Mouse (Mus musculus) forebrain, embryonic 16.5 days (tissue): ENCODE measurements at regions not wholly inside any gene's neighbourhood (a gene's known extent, or its start where the extent isn't known, plus 50 kb on each side); places are given as distances from the start of the nearest gene placed in this dataset. TPM values are rescaled to one million over a fixed set of nuclear protein-coding genes. Genes with fewer than 3 reads are reported as not detected.

Experiments used
- ATAC-seq: fragments of 200-750 bp; cut with Nextera tagmentation; 2 replicates; pipeline ENCODE4 v1.8.0; 2017; ENCODE audit warnings: mild to moderate bottlenecking, moderate library complexity
- H3K27ac ChIP-seq: fragments of 300-500 bp; sonication (generic); 2 replicates; pipeline ENCODE4 v1.5.1; 2014; ENCODE audit warnings: low read length, control low read depth
- H3K27me3 ChIP-seq: fragments of 300-500 bp; sonication (generic); replicated peaks from 2 replicates; pipeline ENCODE4 v1.6.1; 2014; ENCODE audit warnings: low read length; ENCODE audit not compliant: control insufficient read depth, insufficient read depth
- H3K36me3 ChIP-seq: fragments of 300-500 bp; sonication (generic); 2 replicates; pipeline ENCODE4 v1.6.1; 2014; ENCODE audit not compliant: control insufficient read depth, insufficient read depth
- H3K4me1 ChIP-seq: fragments of 300-500 bp; sonication (generic); replicated peaks from 2 replicates; pipeline ENCODE4 v1.6.1; 2014; ENCODE audit warnings: low read length; ENCODE audit not compliant: control insufficient read depth, insufficient read depth
- H3K4me2 ChIP-seq: fragments of 300-500 bp; sonication (generic); 2 replicates; pipeline ENCODE4 v1.6.1; 2014; ENCODE audit warnings: mild to moderate bottlenecking, low read length, control low read depth
- H3K4me3 ChIP-seq: fragments of 300-500 bp; sonication (generic); replicated peaks from 2 replicates; pipeline ENCODE4 v1.5.1; 2014; ENCODE audit warnings: mild to moderate bottlenecking, low read length, control low read depth
- H3K9ac ChIP-seq: fragments of 300-500 bp; sonication (generic); replicated peaks from 2 replicates; pipeline ENCODE4 v1.6.1; 2014; ENCODE audit warnings: low read depth, low read length, control low read depth
- H3K9me3 ChIP-seq: fragments of 300-500 bp; sonication (generic); 2 replicates; pipeline ENCODE4 v1.6.1; 2016; ENCODE audit warnings: low read length; ENCODE audit not compliant: control insufficient read depth
- whole genome bisulfite sequencing: fragments of 180-500 bp; shearing (Covaris S2); extraction: QIAGEN DNeasy Blood & Tissue Kit; methylation state at CpG from one replicate; pipeline ENCODE4 v1.1.7; 2014; 5-methylcytosine and 5-hydroxymethylcytosine counted together
- microRNA-seq: library from miRNA; unstranded; fragments of <30 nt; microRNA quantifications from one replicate; pipeline ENCODE4, GENCODE M21; 2017

- no peaks in the 10 kb centered on the region for H3K36me3 ChIP-seq
- no peaks in the 10 kb centered on the region for H3K4me1 ChIP-seq
- WGBS = 87% methylated on average over 4 of the region's 4 CpGs
- no peaks in the 10 kb centered on the region for H3K27me3 ChIP-seq
- no peak overlapping the region for H3K27ac ChIP-seq
- H3K9me3 ChIP-seq = no peaks in the 10 kb centered on the region
- ATAC-seq = no peak
- H3K4me2 ChIP-seq = no peak overlapping the region
- H3K4me3 ChIP-seq = no peak overlapping the region
- no peak overlapping the region for H3K9ac ChIP-seq
Measured at GRCm38 (mm10) chr10:109115013-109115627, 104.3 kb upstream of the Syt1 start.

GRCm38 (mm10) chr10:109105781-109106180, 95.0 kb upstream of the Syt1 start:
- Histone ChIP-seq H3K27me3 (no peaks in the 10 kb centered on the region), H3K9me3 (no peaks in the 10 kb centered on the region), H3K4me1 (no peaks in the 10 kb centered on the region), H3K27ac (no peak overlapping the region), H3K36me3 (no peaks in the 10 kb centered on the region), H3K4me3 (no peak overlapping the region), H3K9ac (no peak overlapping the region), H3K4me2 (no peak overlapping the region)
- 72% methylated on average over 2 of the region's 2 CpGs for WGBS
- ATAC-seq = no peak

DNA sequence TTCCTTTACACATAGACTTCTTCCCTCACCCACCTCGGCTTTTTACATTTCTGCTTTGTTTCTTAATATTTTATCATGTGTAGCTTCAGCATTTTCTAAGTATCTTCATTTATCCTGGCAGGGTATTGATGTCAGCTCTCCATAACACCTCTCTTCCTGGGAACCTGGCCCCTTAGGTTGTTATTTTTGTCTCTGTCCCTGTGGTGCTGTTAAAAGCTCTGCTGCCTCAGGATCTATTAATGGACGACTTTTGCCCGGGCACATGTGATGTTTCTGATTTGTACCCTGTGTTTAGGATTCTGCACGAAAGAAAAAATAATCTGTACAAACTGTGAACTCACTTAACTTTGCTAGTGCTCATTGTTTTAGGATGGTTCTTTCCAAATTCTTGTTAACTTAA, 81.4 kb upstream of the Syt1 start:
- Histone ChIP-seq H3K4me3 (no peak overlapping the region), H3K9ac (no peak overlapping the region), H3K4me2 (no peak overlapping the region), H3K4me1 (no peaks in the 10 kb centered on the region), H3K27ac (no peak overlapping the region), H3K36me3 (no peaks in the 10 kb centered on the region), H3K9me3 (no peaks in the 10 kb centered on the region), H3K27me3 (no peaks in the 10 kb centered on the region)
- WGBS = 83% methylated on average over 4 of the region's 4 CpGs
- ATAC-seq = no peak

DNA sequence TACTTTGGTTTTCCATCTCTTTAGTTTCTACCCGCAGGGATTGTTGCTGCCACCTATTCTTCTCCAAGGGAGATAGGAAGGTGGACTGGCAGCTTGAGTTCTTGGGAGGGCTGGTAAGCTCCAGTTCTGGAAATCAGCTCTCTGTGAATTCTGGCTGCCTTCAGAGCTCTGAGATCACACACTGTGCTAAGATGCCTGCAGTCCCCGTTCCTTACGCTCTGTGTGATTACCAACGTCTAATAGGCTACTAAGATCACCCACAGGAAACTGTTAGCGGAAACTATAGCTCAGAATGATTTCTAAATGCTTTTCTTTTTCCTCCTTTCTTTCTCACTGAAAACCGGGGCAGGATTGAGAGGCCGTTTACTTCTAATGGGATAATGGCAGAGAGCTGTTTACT, 69.0 kb upstream of the Syt1 start:
- Histone ChIP-seq H3K36me3 (no peaks in the 10 kb centered on the region), H3K9me3 (no peaks in the 10 kb centered on the region), H3K27ac (no peak overlapping the region), H3K27me3 (no peaks in the 10 kb centered on the region), H3K9ac (no peak overlapping the region; the same call in 1 of the 2 replicates), H3K4me3 (no peak overlapping the region), H3K4me1 (peaks cover 4% of the 10 kb centered on the region; the same call in 1 of the 2 replicates), H3K4me2 (no peak overlapping the region)
- ATAC-seq = peak; percentile 71; the same call in 1 of the 2 replicates
- 5% methylated on average over 7 of the region's 7 CpGs for WGBS

DNA sequence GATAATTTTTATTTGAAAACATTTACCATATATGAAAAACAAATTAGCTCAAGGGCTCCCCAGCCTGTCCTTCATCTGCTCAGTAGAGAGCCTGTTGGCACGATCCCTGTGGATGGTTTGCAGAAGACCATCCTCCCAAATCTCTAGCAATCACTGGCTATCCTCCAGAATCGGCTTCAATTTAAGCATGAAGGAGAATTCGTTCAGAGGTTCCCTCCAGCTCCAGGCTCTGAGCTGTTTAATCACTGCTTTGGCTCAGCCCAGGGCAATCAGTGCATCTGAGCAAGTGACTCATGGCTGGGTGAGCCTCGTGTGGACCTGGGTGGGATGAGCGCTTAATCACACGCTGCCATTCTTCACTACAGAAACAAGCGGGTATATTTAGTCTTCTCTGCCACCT, 63.4 kb upstream of the Syt1 start:
- Histone ChIP-seq H3K4me2 (no peak overlapping the region), H3K9me3 (no peaks in the 10 kb centered on the region), H3K36me3 (no peaks in the 10 kb centered on the region), H3K9ac (no peak overlapping the region), H3K27ac (no peak overlapping the region), H3K27me3 (no peaks in the 10 kb centered on the region), H3K4me3 (no peak overlapping the region), H3K4me1 (no peaks in the 10 kb centered on the region)
- 76% methylated on average over 7 of the region's 7 CpGs for WGBS
- ATAC-seq = no peak

Small RNA genes in the stretch of these regions (microRNA-seq; reads per million reads assigned to microRNA genes)
- not detected for gene Gm44495
